8 mouse cellular contexts compared by ENCODE assay signal in the genomic region with DNA sequence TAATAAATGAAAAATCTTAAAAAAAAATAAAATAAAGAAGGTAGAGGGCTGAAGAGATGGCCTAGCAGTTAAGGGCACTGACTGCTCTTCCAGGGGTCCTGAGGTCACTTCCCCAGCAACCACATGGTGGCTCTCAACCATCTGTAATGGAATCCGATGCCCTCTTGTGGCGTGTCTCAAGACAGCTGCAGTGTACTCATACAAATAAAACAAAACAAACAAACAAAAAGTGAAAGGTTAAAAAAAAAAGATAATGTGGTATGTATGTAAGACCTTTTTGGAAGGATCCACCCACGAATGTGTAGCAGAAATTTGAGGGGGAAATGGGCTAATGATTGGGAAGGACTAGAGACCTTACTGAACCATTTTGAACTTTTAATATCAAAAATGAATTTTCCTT. TPM values are rescaled to one million over a fixed set of nuclear protein-coding genes. Genes with fewer than 3 reads are reported as not detected.
DNase-seq lines count a peak whose midpoint lies in the region; ATAC-seq lines count a peak whose summit lies in the region.

No protein-coding gene starts in this region.

- peak overlapping the region; percentile 64 for H3K4me3 ChIP-seq in forebrain, embryonic 16.5 days (replicated peaks; ENCODE audit: low read length)
- H3K4me3 ChIP-seq in hindbrain, embryonic 11.5 days (ENCODE audit: low read depth, low read length) = peak overlapping the region; percentile 32

- H3K9ac ChIP-seq in forebrain, embryonic 16.5 days (replicated peaks; ENCODE audit: low read depth, low read length) = peak overlapping the region; percentile 66
- 0 out of 2 replicates have a peak overlapping the region, but pooled peaks have one; percentile 28 for H3K9ac ChIP-seq in hindbrain, embryonic 11.5 days (ENCODE audit: low read depth, low read length)

- peaks cover 6% of the 10 kb centered on the region; the same call in 1 of the 2 replicates for H3K4me1 ChIP-seq in forebrain, embryonic 16.5 days (replicated peaks; ENCODE audit: control insufficient read depth, insufficient read depth, low read length)
- no peaks in the 10 kb centered on the region for H3K4me1 ChIP-seq in hindbrain, embryonic 11.5 days (replicated peaks; ENCODE audit: control insufficient read depth, insufficient read depth, low read length)

- 8% methylated on average over 3 of the region's 3 CpGs for WGBS in forebrain, embryonic 16.5 days
- 10% methylated on average over 3 of the region's 3 CpGs for WGBS in hindbrain, embryonic 11.5 days

- no peaks in the 10 kb centered on the region for H3K27me3 ChIP-seq in forebrain, embryonic 16.5 days (replicated peaks; ENCODE audit: control insufficient read depth, insufficient read depth, low read length)
- H3K27me3 ChIP-seq in hindbrain, embryonic 11.5 days (ENCODE audit: control insufficient read depth, insufficient read depth, low read length) = no peaks in the 10 kb centered on the region

- peak overlapping the region; percentile 72 for H3K27ac ChIP-seq in forebrain, embryonic 16.5 days (ENCODE audit: low read length)
- H3K27ac ChIP-seq in hindbrain, embryonic 11.5 days (ENCODE audit: low read depth, low read length) = no peak overlapping the region

- no peaks in the 10 kb centered on the region for H3K9me3 ChIP-seq in forebrain, embryonic 16.5 days (ENCODE audit: control insufficient read depth, low read length)
- no peaks in the 10 kb centered on the region for H3K9me3 ChIP-seq in hindbrain, embryonic 11.5 days (ENCODE audit: control insufficient read depth, low read length)

- peak; percentile 47 for ATAC-seq in forebrain, embryonic 16.5 days
- peak; percentile 78 for ATAC-seq in hindbrain, embryonic 11.5 days (ENCODE audit: low FRiP score)

- H3K4me2 ChIP-seq in forebrain, embryonic 16.5 days (ENCODE audit: low read length) = peak overlapping the region; percentile 81
- H3K4me2 ChIP-seq in hindbrain, embryonic 11.5 days (replicated peaks; ENCODE audit: low read depth, low read length) = peak overlapping the region; percentile 31

- peaks cover 1% of the 10 kb centered on the region; the same call in 1 of the 2 replicates for H3K36me3 ChIP-seq in forebrain, embryonic 16.5 days (ENCODE audit: control insufficient read depth, insufficient read depth)
- H3K36me3 ChIP-seq in hindbrain, embryonic 11.5 days (ENCODE audit: control insufficient read depth, insufficient read depth, low read length) = no peaks in the 10 kb centered on the region

- peak; percentile 77 for DNase-seq in R1 (ENCODE audit: low read depth, low spot score)
- DNase-seq in cerebellum, adult 11-12 months = peak; percentile 41
- DNase-seq in hindbrain, embryonic 11.5 days (ENCODE audit: low spot score) = peak; percentile 58
- peak; percentile 19 to 55 for DNase-seq in layer of hippocampus, postnatal 14 days (ENCODE audit: low spot score in 2 of 2)
- peak; percentile 80 for DNase-seq in lung, postnatal 36 days
- peak; percentile 46 for DNase-seq in right cerebral cortex, adult 18-20 months
- no peak for DNase-seq in Muller cell, postnatal 12 days (ENCODE audit: inconsistent ontology term)

RNA-seq across cellular contexts. Expression of a gene that starts 0.5 kb away (rescaled TPM):
- 0.18 and 0.27 TPM in 2 replicates for polyA plus RNA-seq in forebrain, embryonic 16.5 days (2015; fragmentation: Nextera tagmentation; extraction: Ambion mirVana)
- 0.14 TPM in 1 of 2 replicates, not detected in the other for polyA plus RNA-seq in hindbrain, embryonic 11.5 days (2014; fragmentation: Nextera tagmentation; extraction: Ambion mirVana)
- 10 to 100 TPM in 1 of 2 experiments, 1 to 10 TPM in 1; 8.9 to 11.0 TPM for total RNA-seq in layer of hippocampus, postnatal 14 days (2021)

RNA-seq across cellular contexts. Expression of a gene that starts 47.3 kb away (rescaled TPM):
- 11.1 and 11.3 TPM in 2 replicates for polyA plus RNA-seq in forebrain, embryonic 16.5 days (2015; fragmentation: Nextera tagmentation; extraction: Ambion mirVana)
- polyA plus RNA-seq in hindbrain, embryonic 11.5 days (2014; fragmentation: Nextera tagmentation; extraction: Ambion mirVana) = 10.6 and 15.5 TPM in 2 replicates
- total RNA-seq in layer of hippocampus, postnatal 14 days (2021) = 10 to 100 TPM; 19.6 to 20.1 TPM

RNA-seq across cellular contexts. Expression of a gene that starts 57.7 kb away (rescaled TPM):
- polyA plus RNA-seq in forebrain, embryonic 16.5 days (2015; fragmentation: Nextera tagmentation; extraction: Ambion mirVana) = 0.67 and 0.96 TPM in 2 replicates
- 0.13 and 0.22 TPM in 2 replicates for polyA plus RNA-seq in hindbrain, embryonic 11.5 days (2014; fragmentation: Nextera tagmentation; extraction: Ambion mirVana)
- 10 to 100 TPM; 13.4 to 14.2 TPM for total RNA-seq in layer of hippocampus, postnatal 14 days (2021)
